Mouse (Mus musculus) midbrain, embryonic 16.5 days (tissue): ENCODE measurements around the gene Atn1. TPM values are rescaled to one million over a fixed set of nuclear protein-coding genes. Genes with fewer than 3 reads are reported as not detected.

Source experiments
- ATAC-seq: fragments of 200-750 bp; cut with Nextera tagmentation; 2 replicates; pipeline ENCODE4 v1.8.0; 2017; ENCODE audit warnings: moderate TSS enrichment
- H3K27ac ChIP-seq: fragments of 300-500 bp; sonication (generic); 2 replicates; pipeline ENCODE4 v1.5.1; 2014; ENCODE audit warnings: mild to moderate bottlenecking, low read length, mixed read lengths
- H3K27me3 ChIP-seq: fragments of 300-500 bp; sonication (generic); 2 replicates; pipeline ENCODE4 v1.6.1; 2014; ENCODE audit warnings: low read depth, low read length, mixed read lengths; ENCODE audit not compliant: control insufficient read depth, insufficient read depth
- H3K36me3 ChIP-seq: fragments of 300-500 bp; sonication (generic); 2 replicates; pipeline ENCODE4 v1.6.1; 2014; ENCODE audit warnings: mild to moderate bottlenecking, low read length, moderate library complexity, mixed read lengths; ENCODE audit not compliant: control insufficient read depth, insufficient read depth
- H3K4me1 ChIP-seq: fragments of 300-500 bp; sonication (generic); 2 replicates; pipeline ENCODE4 v1.6.1; 2014; ENCODE audit warnings: mild to moderate bottlenecking, low read length, mixed read lengths; ENCODE audit not compliant: control insufficient read depth, insufficient read depth
- H3K4me2 ChIP-seq: fragments of 300-500 bp; sonication (generic); 2 replicates; pipeline ENCODE4 v1.6.1; 2014; ENCODE audit warnings: mild to moderate bottlenecking, low read length, mixed read lengths
- H3K4me3 ChIP-seq: fragments of 300-500 bp; sonication (generic); 2 replicates; pipeline ENCODE4 v1.5.1; 2014; ENCODE audit warnings: low read depth, mild to moderate bottlenecking, low read length, moderate library complexity, mixed read lengths
- H3K9ac ChIP-seq: fragments of 300-500 bp; sonication (generic); 2 replicates; pipeline ENCODE4 v1.6.1; 2014; ENCODE audit warnings: low read depth, low read length, mixed read lengths
- H3K9me3 ChIP-seq: fragments of 300-500 bp; sonication (generic); replicated peaks from 2 replicates; pipeline ENCODE4 v1.6.1; 2014; ENCODE audit warnings: mild to moderate bottlenecking, low read length, mixed read lengths; ENCODE audit not compliant: control insufficient read depth, poor library complexity, severe bottlenecking
- WGBS: fragments of 180-500 bp; shearing (Covaris S2); extraction: QIAGEN DNeasy Blood & Tissue Kit; methylation state at CpG from one replicate; pipeline ENCODE4 v1.1.7; 2014; 5-methylcytosine and 5-hydroxymethylcytosine counted together
- polyA plus RNA-seq: library from polyadenylated mRNA; unstranded; fragments of >200 nt; fragmentation: Nextera tagmentation; extraction: Ambion mirVana; gene quantifications from 2 replicates; pipeline ENCODE4 v1.2.1, GENCODE M21; 2015

Gene Atn1
- polyA plus RNA-seq, 1 experiment from 2014 or later: 28.9 TPM

DNA sequence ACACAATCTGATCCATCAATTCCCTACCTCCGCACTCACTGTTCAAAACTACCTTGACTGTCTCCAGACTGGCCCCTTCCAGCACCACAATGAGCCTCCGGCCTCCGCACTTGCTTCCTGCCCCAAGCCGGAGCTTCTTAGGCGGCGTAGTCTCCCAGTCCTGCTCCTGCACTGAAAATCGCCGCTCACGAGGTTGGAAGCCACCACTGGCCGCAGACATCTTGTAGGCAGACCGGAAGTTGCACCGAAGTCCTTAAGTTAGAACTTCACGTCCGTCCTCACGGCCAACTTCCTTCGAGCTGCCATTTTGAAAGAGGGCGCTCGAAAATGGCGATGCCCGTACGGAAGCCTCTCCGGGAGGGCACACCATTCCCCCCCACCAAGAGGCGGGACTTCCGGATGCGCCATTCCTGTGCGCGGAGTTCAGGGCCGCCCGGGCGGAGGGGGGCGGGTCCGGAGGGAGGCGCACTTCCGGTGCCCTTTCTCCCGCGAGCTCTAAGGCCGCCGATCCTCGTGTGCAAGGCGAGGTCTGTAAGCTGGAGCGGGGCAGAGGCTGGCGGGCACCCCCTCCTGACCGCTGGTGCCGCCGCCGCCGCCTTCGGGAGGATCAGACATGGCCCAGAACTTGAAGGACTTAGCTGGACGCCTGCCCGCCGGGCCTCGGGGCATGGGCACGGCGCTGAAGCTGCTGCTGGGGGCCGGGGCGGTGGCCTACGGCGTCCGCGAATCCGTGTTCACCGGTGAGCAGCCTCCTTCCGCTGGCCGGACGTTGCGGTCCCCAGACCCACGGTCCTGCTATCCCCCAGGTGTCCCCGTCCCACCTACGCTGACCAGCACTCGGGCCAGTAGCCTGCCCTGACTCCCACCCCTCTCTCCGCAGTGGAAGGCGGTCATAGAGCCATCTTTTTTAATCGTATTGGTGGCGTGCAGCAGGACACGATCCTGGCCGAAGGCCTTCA, 44.2 kb downstream of the Atn1 start, which contains the start of the genes Emg1 and Phb2:
Gene Emg1 (minus strand): TSS at position 355 of the 959 bp plus-strand sequence.
Gene Phb2 (plus strand): TSS at position 513 of the 959 bp plus-strand sequence.
- H3K4me1 ChIP-seq: peaks cover 31% of the 10 kb centered on the region
- no peaks in the 10 kb centered on the region for H3K27me3 ChIP-seq
- peak within 1 kb of the TSS; percentile 96 for H3K9ac ChIP-seq
- peak within 1 kb of the TSS; percentile 87 for H3K4me2 ChIP-seq
- peak within 1 kb of the TSS; percentile 98 for H3K4me3 ChIP-seq
- under 1% methylated on average over 73 of the region's 76 CpGs for WGBS
- peak; percentile 96 for ATAC-seq
- H3K9me3 ChIP-seq: no peaks in the 10 kb centered on the region
- peaks cover 22% of the 10 kb centered on the region for H3K36me3 ChIP-seq
- H3K27ac ChIP-seq: peak within 1 kb of the TSS; percentile 86

DNA sequence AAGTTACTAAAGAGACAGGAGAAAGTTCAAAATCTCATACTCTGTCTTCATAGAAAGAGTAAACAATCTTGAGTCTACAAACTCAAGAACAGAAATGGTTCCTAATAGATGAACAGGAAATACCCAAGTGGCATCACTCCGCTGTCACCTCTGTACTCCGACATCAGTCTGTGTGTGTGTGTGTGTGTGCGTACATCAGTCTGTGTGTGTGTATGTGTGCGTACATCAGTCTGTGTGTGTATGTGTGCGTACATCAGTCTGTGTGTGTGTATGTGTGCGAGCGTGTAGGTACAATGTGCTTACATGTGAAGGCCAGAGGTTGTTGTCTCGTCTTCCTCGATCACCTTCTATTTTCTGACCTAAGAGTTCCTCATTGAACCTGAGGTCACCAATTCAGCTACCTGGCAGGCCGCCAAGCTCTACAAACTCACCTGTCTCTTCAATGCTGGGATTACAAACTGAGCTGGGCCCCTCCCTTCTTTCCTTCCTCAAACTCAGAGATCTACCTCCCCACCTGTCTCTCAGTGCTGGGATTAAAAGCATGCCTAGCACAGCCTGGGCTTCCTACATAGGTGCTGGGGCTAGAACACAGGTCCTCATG, 47.9 kb downstream of the Atn1 start:
- no peaks in the 10 kb centered on the region for H3K27me3 ChIP-seq
- WGBS: 98% methylated on average over 10 of the region's 10 CpGs
- H3K4me1 ChIP-seq: peaks cover 25% of the 10 kb centered on the region
- H3K4me2 ChIP-seq: no peak overlapping the region
- no peak overlapping the region for H3K4me3 ChIP-seq
- H3K27ac ChIP-seq: no peak overlapping the region
- H3K36me3 ChIP-seq: peaks cover 5% of the 10 kb centered on the region
- H3K9me3 ChIP-seq: no peaks in the 10 kb centered on the region
- ATAC-seq: no peak
- no peak overlapping the region for H3K9ac ChIP-seq

- H3K9ac ChIP-seq: no peak overlapping the region
- H3K4me2 ChIP-seq: no peak overlapping the region
- WGBS: 91% methylated on average over 5 of the region's 5 CpGs
- no peaks in the 10 kb centered on the region for H3K27me3 ChIP-seq
- peaks cover 15% of the 10 kb centered on the region for H3K4me1 ChIP-seq
- H3K4me3 ChIP-seq: no peak overlapping the region
- no peak overlapping the region for H3K27ac ChIP-seq
- H3K36me3 ChIP-seq: peaks cover 11% of the 10 kb centered on the region
- no peak for ATAC-seq
- H3K9me3 ChIP-seq: no peaks in the 10 kb centered on the region
These were observed 50.2 kb downstream of the Atn1 start for GRCm38 (mm10) chr6:124706061-124706627.

DNA sequence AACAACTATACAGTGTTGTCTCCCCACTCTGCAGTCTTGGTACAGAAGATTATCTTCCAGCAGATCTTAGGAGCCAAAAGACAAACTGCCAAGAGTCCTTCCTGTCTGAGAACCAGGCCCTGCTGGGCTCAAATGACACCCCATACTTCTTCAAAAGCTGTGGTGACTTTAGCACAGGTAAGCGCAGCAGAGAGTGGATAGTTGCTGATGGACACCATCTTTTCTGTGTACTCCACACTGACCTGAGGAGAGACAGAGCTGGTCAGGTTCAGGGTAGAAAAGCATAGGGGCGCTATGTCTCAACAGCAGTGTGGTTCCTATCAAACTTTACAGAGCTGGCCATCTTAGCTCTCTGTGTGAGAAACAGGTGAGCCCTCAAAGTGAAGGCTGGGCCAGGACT, 51.9 kb downstream of the Atn1 start:
- Histone ChIP-seq H3K9me3 (no peaks in the 10 kb centered on the region), H3K36me3 (peaks cover 11% of the 10 kb centered on the region), H3K27me3 (no peaks in the 10 kb centered on the region), H3K27ac (no peak overlapping the region), H3K9ac (no peak overlapping the region), H3K4me2 (no peak overlapping the region), H3K4me3 (no peak overlapping the region), H3K4me1 (no peaks in the 10 kb centered on the region; the same call in 1 of the 2 replicates)
- no peak for ATAC-seq
- 96% methylated on average over 2 of the region's 2 CpGs for WGBS

- Histone ChIP-seq H3K4me2 (no peak overlapping the region), H3K4me1 (no peaks in the 10 kb centered on the region), H3K9ac (no peak overlapping the region), H3K36me3 (peaks cover 14% of the 10 kb centered on the region), H3K27ac (no peak overlapping the region), H3K27me3 (no peaks in the 10 kb centered on the region), H3K4me3 (no peak overlapping the region), H3K9me3 (no peaks in the 10 kb centered on the region)
- 80% methylated on average over 7 of the region's 7 CpGs for WGBS
- no peak for ATAC-seq
These were observed 52.5 kb downstream of the Atn1 start for GRCm38 (mm10) chr6:124703789-124704188.

GRCm38 (mm10) chr6:124702784-124703103, 53.6 kb downstream of the Atn1 start:
- Histone ChIP-seq H3K4me2 (no peak overlapping the region), H3K4me3 (no peak overlapping the region), H3K9ac (no peak overlapping the region), H3K27ac (no peak overlapping the region), H3K27me3 (no peaks in the 10 kb centered on the region), H3K4me1 (no peaks in the 10 kb centered on the region), H3K36me3 (peaks cover 14% of the 10 kb centered on the region), H3K9me3 (no peaks in the 10 kb centered on the region)
- peak; percentile 39 for ATAC-seq
- 53% methylated on average over 3 of the region's 3 CpGs for WGBS

GRCm38 (mm10) chr6:124702102-124702783, 54.1 kb downstream of the Atn1 start:
- Histone ChIP-seq H3K9ac (no peak overlapping the region), H3K36me3 (peaks cover 14% of the 10 kb centered on the region), H3K27ac (no peak overlapping the region), H3K4me2 (no peak overlapping the region), H3K4me3 (no peak overlapping the region), H3K9me3 (no peaks in the 10 kb centered on the region), H3K4me1 (no peaks in the 10 kb centered on the region), H3K27me3 (no peaks in the 10 kb centered on the region)
- WGBS: 94% methylated on average over 17 of the region's 17 CpGs
- ATAC-seq: peak; percentile 38; the same call in 1 of the 2 replicates

GRCm38 (mm10) chr6:124701338-124701737, 55.0 kb downstream of the Atn1 start:
- Histone ChIP-seq H3K4me1 (no peaks in the 10 kb centered on the region), H3K4me2 (no peak overlapping the region), H3K27ac (no peak overlapping the region), H3K36me3 (peaks cover 14% of the 10 kb centered on the region), H3K9ac (no peak overlapping the region), H3K4me3 (no peak overlapping the region), H3K27me3 (no peaks in the 10 kb centered on the region), H3K9me3 (no peaks in the 10 kb centered on the region)
- WGBS: 77% methylated on average over 8 of the region's 8 CpGs
- no peak for ATAC-seq
